Mouse (Mus musculus) frontal cortex, postnatal 36 days (tissue): Measurements from ENCODE around the gene Sprr2a2.
"Not testable (repeated sequence)": the region's sequence is repeated elsewhere in the genome, so short reads cannot be mapped to it uniquely, and the experiment has no call there.

Source experiments
- DNase-seq, 2 experiments: peaks; one replicate each; pipeline ENCODE4 v3.0.0; 2022; ENCODE audit warnings: low spot score in 2 of 2

Sprr2a2 gene

GRCm38 (mm10) chr3:92274018-92274417 is 58.3 kb downstream of the Sprr2a2 start:
- DNase-seq = not testable (repeated sequence)

- not testable (repeated sequence) for DNase-seq
Observed at GRCm38 (mm10) chr3:92279663-92280062, 63.9 kb downstream of the Sprr2a2 start.

- DNase-seq = not testable (repeated sequence)
Observed at GRCm38 (mm10) chr3:92280963-92281606, 65.4 kb downstream of the Sprr2a2 start.

- not testable (repeated sequence) for DNase-seq
Observed at GRCm38 (mm10) chr3:92285101-92285500, 69.4 kb downstream of the Sprr2a2 start, which contains the start of gene Sprr2a3. Sprr2a3 (plus strand) TSS chr3:92285417.

- not testable (repeated sequence) for DNase-seq
Observed at GRCm38 (mm10) chr3:92288489-92288888, 72.8 kb downstream of the Sprr2a2 start.
